Mouse (Mus musculus) liver, embryonic 11.5 days (tissue): ENCODE results near the gene Timm8a1. TPM values are rescaled to one million over a fixed set of nuclear protein-coding genes. Genes with fewer than 3 reads are reported as not detected.

Experiments used
- ATAC-seq: fragments of 200-750 bp; cut with Nextera tagmentation; replicated peaks from 2 replicates; pipeline ENCODE4 v1.8.0; 2017; ENCODE audit warnings: moderate number of reproducible peaks, mild to moderate bottlenecking, moderate TSS enrichment, moderate library complexity; ENCODE audit not compliant: low FRiP score
- DNase-seq: peaks from one replicate; pipeline ENCODE4 v3.0.0-alpha.2; 2017; ENCODE audit warnings: low spot score
- H3K27ac ChIP-seq: fragments of 300-500 bp; sonication (generic); 2 replicates; pipeline ENCODE4 v1.5.1; 2014; ENCODE audit warnings: mild to moderate bottlenecking, low read depth, low read length, control low read depth
- H3K27me3 ChIP-seq: fragments of 300-500 bp; sonication (generic); replicated peaks from 2 replicates; pipeline ENCODE4 v1.6.1; 2014; ENCODE audit warnings: low read length, mixed read lengths; ENCODE audit not compliant: control insufficient read depth, insufficient read depth
- H3K36me3 ChIP-seq: fragments of 300-500 bp; sonication (generic); 2 replicates; pipeline ENCODE4 v1.6.1; 2014; ENCODE audit warnings: mild to moderate bottlenecking, low read length, moderate library complexity, mixed read lengths; ENCODE audit not compliant: control insufficient read depth, insufficient read depth
- H3K4me1 ChIP-seq: fragments of 300-500 bp; sonication (generic); replicated peaks from 2 replicates; pipeline ENCODE4 v1.6.1; 2014; ENCODE audit warnings: low read length, mixed read lengths; ENCODE audit not compliant: control insufficient read depth, insufficient read depth
- H3K4me2 ChIP-seq: fragments of 300-500 bp; sonication (generic); 2 replicates; pipeline ENCODE4 v1.6.1; 2014; ENCODE audit warnings: mild to moderate bottlenecking, control low read depth, moderate library complexity
- H3K4me3 ChIP-seq: fragments of 300-500 bp; sonication (generic); 2 replicates; pipeline ENCODE4 v1.5.1; 2014; ENCODE audit warnings: low read depth, low read length, control low read depth
- H3K9ac ChIP-seq: fragments of 300-500 bp; sonication (generic); 2 replicates; pipeline ENCODE4 v1.6.1; 2014; ENCODE audit warnings: low read depth, low read length, control low read depth
- H3K9me3 ChIP-seq: fragments of 300-500 bp; sonication (generic); 2 replicates; pipeline ENCODE4 v1.6.1; 2016; ENCODE audit warnings: low read length, inconsistent platforms, mixed read lengths; ENCODE audit not compliant: control insufficient read depth
- WGBS: fragments of 180-500 bp; shearing (Covaris S2); extraction: QIAGEN DNeasy Blood & Tissue Kit; methylation state at CpG from one replicate; pipeline ENCODE4 v1.1.7; 2014; 5-methylcytosine and 5-hydroxymethylcytosine counted together
- polyA plus RNA-seq: library from polyadenylated mRNA; unstranded; fragments of >200 nt; fragmentation: Nextera tagmentation; extraction: Ambion mirVana; gene quantifications from 2 replicates; pipeline ENCODE4 v1.2.1, GENCODE M21; 2014

Timm8a1 gene
- 194 and 200 TPM in 2 replicates for polyA plus RNA-seq

GRCm38 (mm10) chrX:134541145-134541954 lies at the start of gene Timm8a1:
Gene Timm8a1, minus strand, starts transcription at chrX:134541865.
- 26% methylated on average over 43 of the region's 61 CpGs for WGBS
- no peaks in the 10 kb centered on the region for H3K4me1 ChIP-seq
- no peaks in the 10 kb centered on the region for H3K27me3 ChIP-seq
- peak within 1 kb of the TSS; percentile 63 for H3K4me3 ChIP-seq
- peaks cover 5% of the 10 kb centered on the region; the same call in 1 of the 2 replicates for H3K36me3 ChIP-seq
- no peaks in the 10 kb centered on the region for H3K9me3 ChIP-seq
- peak within 1 kb of the TSS; percentile 75 for H3K27ac ChIP-seq
- peak within 1 kb of the TSS; percentile 58 for H3K4me2 ChIP-seq
- ATAC-seq (peak; percentile 90), DNase-seq (peak; percentile 76)
- H3K9ac ChIP-seq: peak within 1 kb of the TSS; percentile 78

GRCm38 (mm10) chrX:134589836-134590235 lies 48.2 kb upstream of the Timm8a1 start:
- no peak overlapping the region for H3K4me3 ChIP-seq
- no peaks in the 10 kb centered on the region for H3K9me3 ChIP-seq
- no peak overlapping the region for H3K27ac ChIP-seq
- no peak overlapping the region for H3K9ac ChIP-seq
- peaks cover 3% of the 10 kb centered on the region; the same call in 1 of the 2 replicates for H3K36me3 ChIP-seq
- DNase-seq (no peak), ATAC-seq (no peak)
- H3K27me3 ChIP-seq: no peaks in the 10 kb centered on the region
- no peaks in the 10 kb centered on the region for H3K4me1 ChIP-seq
- H3K4me2 ChIP-seq: no peak overlapping the region
- WGBS: 43% methylated on average over 5 of the region's 5 CpGs

- 84% methylated on average over 3 of the region's 3 CpGs for WGBS
- Histone ChIP-seq H3K4me2 (no peak overlapping the region), H3K9ac (no peak overlapping the region), H3K36me3 (peaks cover 3% of the 10 kb centered on the region; the same call in 1 of the 2 replicates), H3K4me3 (no peak overlapping the region), H3K27me3 (no peaks in the 10 kb centered on the region), H3K9me3 (no peaks in the 10 kb centered on the region), H3K4me1 (no peaks in the 10 kb centered on the region), H3K27ac (no peak overlapping the region)
- no peak for ATAC-seq
- no peak for DNase-seq
Measured at GRCm38 (mm10) chrX:134588997-134589396, 47.3 kb upstream of the Timm8a1 start.

GRCm38 (mm10) chrX:134588261-134588660 lies 46.6 kb upstream of the Timm8a1 start:
- H3K27ac ChIP-seq: no peak overlapping the region
- no peak for DNase-seq
- WGBS: 75% methylated on average over 4 of the region's 4 CpGs
- H3K36me3 ChIP-seq: peaks cover 3% of the 10 kb centered on the region; the same call in 1 of the 2 replicates
- no peak overlapping the region; the same call in 1 of the 2 replicates for H3K4me2 ChIP-seq
- H3K9ac ChIP-seq: no peak overlapping the region
- ATAC-seq: no peak
- no peaks in the 10 kb centered on the region for H3K9me3 ChIP-seq
- H3K27me3 ChIP-seq: no peaks in the 10 kb centered on the region
- H3K4me3 ChIP-seq: no peak overlapping the region
- no peaks in the 10 kb centered on the region for H3K4me1 ChIP-seq

- ATAC-seq (no peak), DNase-seq (no peak)
- Histone ChIP-seq H3K9ac (peak overlapping the region; percentile 82), H3K27ac (peak overlapping the region; percentile 54), H3K27me3 (no peaks in the 10 kb centered on the region), H3K4me1 (no peaks in the 10 kb centered on the region), H3K4me3 (peak overlapping the region; percentile 65), H3K36me3 (peaks cover 3% of the 10 kb centered on the region; the same call in 1 of the 2 replicates), H3K9me3 (no peaks in the 10 kb centered on the region), H3K4me2 (peak overlapping the region; percentile 62)
- WGBS: 20% methylated on average over 8 of the region's 8 CpGs
Measured at GRCm38 (mm10) chrX:134586447-134586846, 44.8 kb upstream of the Timm8a1 start.

GRCm38 (mm10) chrX:134585103-134586002 lies 43.7 kb upstream of the Timm8a1 start, which contains the start of gene Rpl36a:
Gene Rpl36a, plus strand, starts transcription at chrX:134585654.
- Histone ChIP-seq H3K27me3 (no peaks in the 10 kb centered on the region), H3K4me3 (peak within 1 kb of the TSS; percentile 65), H3K4me2 (peak within 1 kb of the TSS; percentile 66), H3K36me3 (peaks cover 3% of the 10 kb centered on the region; the same call in 1 of the 2 replicates), H3K27ac (peak within 1 kb of the TSS; percentile 73), H3K4me1 (no peaks in the 10 kb centered on the region), H3K9ac (peak within 1 kb of the TSS; percentile 82), H3K9me3 (no peaks in the 10 kb centered on the region)
- peak; percentile 80 for DNase-seq
- ATAC-seq: peak; percentile 92
- 14% methylated on average over 45 of the region's 45 CpGs for WGBS

- DNase-seq: no peak
- no peak for ATAC-seq
- H3K9ac ChIP-seq: peak within 1 kb of the TSS; percentile 68
Measured at GRCm38 (mm10) chrX:134582888-134583669, 41.4 kb upstream of the Timm8a1 start, which contains the start of gene Btk. Gene Btk, minus strand, starts transcription at chrX:134583570.

GRCm38 (mm10) chrX:134582270-134582669 lies 40.6 kb upstream of the Timm8a1 start:
- H3K36me3 ChIP-seq: no peaks in the 10 kb centered on the region
- DNase-seq (no peak), ATAC-seq (peak; percentile 51; the same call in 1 of the 2 replicates)
- H3K9ac ChIP-seq: peak overlapping the region; percentile 68
- H3K9me3 ChIP-seq: no peaks in the 10 kb centered on the region
- peak overlapping the region; percentile 55 for H3K4me2 ChIP-seq
- peak overlapping the region; percentile 71; the same call in 1 of the 2 replicates for H3K27ac ChIP-seq
- no peaks in the 10 kb centered on the region for H3K27me3 ChIP-seq
- 57% methylated on average over 11 of the region's 11 CpGs for WGBS
- no peaks in the 10 kb centered on the region for H3K4me1 ChIP-seq
- H3K4me3 ChIP-seq: peak overlapping the region; percentile 44

More at GRCm38 (mm10) chrX:134582888-134583669, 41.4 kb upstream of the Timm8a1 start, which contains the start of gene Btk:
- Histone ChIP-seq H3K27me3 (no peaks in the 10 kb centered on the region), H3K27ac (peak within 1 kb of the TSS; percentile 71), H3K4me1 (no peaks in the 10 kb centered on the region), H3K36me3 (no peaks in the 10 kb centered on the region), H3K9me3 (no peaks in the 10 kb centered on the region), H3K4me2 (peak within 1 kb of the TSS; percentile 55), H3K4me3 (peak within 1 kb of the TSS; percentile 44)
- WGBS: 47% methylated on average over 11 of the region's 11 CpGs
